Mouse (Mus musculus) embryonic facial prominence, embryonic 11.5 days (tissue): ENCODE measurements at regions not wholly inside any gene's neighbourhood (a gene's known extent, or its start where the extent isn't known, plus 50 kb on each side); places are given as distances from the start of the nearest gene placed in this dataset.

Experiments
- ATAC-seq: fragments of 200-750 bp; cut with Nextera tagmentation; replicated peaks from 2 replicates; pipeline ENCODE4 v1.8.0; 2017; ENCODE audit warnings: low read depth; ENCODE audit not compliant: insufficient number of reproducible peaks, low FRiP score, low TSS enrichment
- DNase-seq: peaks from one replicate; pipeline ENCODE4 v3.0.0-alpha.2; 2015; ENCODE audit warnings: low spot score
- H3K27ac ChIP-seq: fragments of 300-500 bp; sonication (generic); replicated peaks from 2 replicates; pipeline ENCODE4 v1.5.1; 2014; ENCODE audit warnings: mild to moderate bottlenecking, low read depth, low read length, control low read depth
- H3K27me3 ChIP-seq: fragments of 300-500 bp; sonication (generic); 2 replicates; pipeline ENCODE4 v1.6.1; 2014; ENCODE audit warnings: mild to moderate bottlenecking, low read length, moderate library complexity, mixed read lengths; ENCODE audit not compliant: control insufficient read depth, insufficient read depth
- H3K36me3 ChIP-seq: fragments of 300-500 bp; sonication (generic); replicated peaks from 2 replicates; pipeline ENCODE4 v1.6.1; 2014; ENCODE audit warnings: low read depth, mild to moderate bottlenecking, low read length, moderate library complexity, mixed read lengths; ENCODE audit not compliant: control insufficient read depth, insufficient read depth
- H3K4me1 ChIP-seq: fragments of 300-500 bp; sonication (generic); 2 replicates; pipeline ENCODE4 v1.6.1; 2014; ENCODE audit warnings: low read length, mixed read lengths; ENCODE audit not compliant: control insufficient read depth, insufficient read depth
- H3K4me2 ChIP-seq: fragments of 300-500 bp; sonication (generic); 2 replicates; pipeline ENCODE4 v1.6.1; 2014; ENCODE audit warnings: low read depth, mild to moderate bottlenecking, control low read depth, low read length, moderate library complexity
- H3K4me3 ChIP-seq: fragments of 300-500 bp; sonication (generic); 2 replicates; pipeline ENCODE4 v1.5.1; 2014; ENCODE audit warnings: low read depth, low read length, control low read depth
- H3K9ac ChIP-seq: fragments of 300-500 bp; sonication (generic); replicated peaks from 2 replicates; pipeline ENCODE4 v1.6.1; 2014; ENCODE audit warnings: mild to moderate bottlenecking, control low read depth, low read length
- H3K9me3 ChIP-seq: fragments of 300-500 bp; sonication (generic); replicated peaks from 2 replicates; pipeline ENCODE4 v1.6.1; 2016; ENCODE audit warnings: mild to moderate bottlenecking, low read length, inconsistent platforms, mixed read lengths; ENCODE audit not compliant: control insufficient read depth
- WGBS: fragments of 180-500 bp; shearing (Covaris S2); extraction: QIAGEN DNeasy Blood & Tissue Kit; methylation state at CpG from one replicate; pipeline ENCODE4 v1.1.7; 2014; 5-methylcytosine and 5-hydroxymethylcytosine counted together

DNA sequence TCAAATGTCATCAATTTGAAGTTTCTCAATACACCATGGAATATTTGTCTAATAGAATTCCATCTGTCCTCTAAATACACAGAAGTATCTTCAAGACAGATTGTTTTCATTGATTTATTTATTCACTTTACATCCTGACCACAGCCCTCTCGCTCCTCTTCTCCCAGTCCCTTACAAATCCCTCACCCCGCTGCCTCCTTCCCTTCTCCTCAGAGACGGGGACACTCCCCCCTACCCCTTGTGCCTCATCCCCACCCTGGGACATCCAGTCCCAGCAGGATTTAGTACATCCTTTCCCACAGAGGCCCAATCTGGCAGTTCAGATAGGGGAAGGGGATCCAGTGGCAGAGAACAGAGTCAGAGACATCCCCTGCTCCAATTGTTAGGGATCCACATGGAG lies 129.6 kb upstream of the Sgk1 start:
- no peak overlapping the region for H3K27ac ChIP-seq
- ATAC-seq: no peak
- no peak overlapping the region for H3K9ac ChIP-seq
- H3K4me1 ChIP-seq: no peaks in the 10 kb centered on the region
- H3K4me2 ChIP-seq: no peak overlapping the region
- no peak for DNase-seq
- H3K36me3 ChIP-seq: no peaks in the 10 kb centered on the region
- H3K27me3 ChIP-seq: no peaks in the 10 kb centered on the region
- H3K4me3 ChIP-seq: no peak overlapping the region
- 67% methylated on average over 3 of the region's 3 CpGs for WGBS
- H3K9me3 ChIP-seq: no peaks in the 10 kb centered on the region

DNA sequence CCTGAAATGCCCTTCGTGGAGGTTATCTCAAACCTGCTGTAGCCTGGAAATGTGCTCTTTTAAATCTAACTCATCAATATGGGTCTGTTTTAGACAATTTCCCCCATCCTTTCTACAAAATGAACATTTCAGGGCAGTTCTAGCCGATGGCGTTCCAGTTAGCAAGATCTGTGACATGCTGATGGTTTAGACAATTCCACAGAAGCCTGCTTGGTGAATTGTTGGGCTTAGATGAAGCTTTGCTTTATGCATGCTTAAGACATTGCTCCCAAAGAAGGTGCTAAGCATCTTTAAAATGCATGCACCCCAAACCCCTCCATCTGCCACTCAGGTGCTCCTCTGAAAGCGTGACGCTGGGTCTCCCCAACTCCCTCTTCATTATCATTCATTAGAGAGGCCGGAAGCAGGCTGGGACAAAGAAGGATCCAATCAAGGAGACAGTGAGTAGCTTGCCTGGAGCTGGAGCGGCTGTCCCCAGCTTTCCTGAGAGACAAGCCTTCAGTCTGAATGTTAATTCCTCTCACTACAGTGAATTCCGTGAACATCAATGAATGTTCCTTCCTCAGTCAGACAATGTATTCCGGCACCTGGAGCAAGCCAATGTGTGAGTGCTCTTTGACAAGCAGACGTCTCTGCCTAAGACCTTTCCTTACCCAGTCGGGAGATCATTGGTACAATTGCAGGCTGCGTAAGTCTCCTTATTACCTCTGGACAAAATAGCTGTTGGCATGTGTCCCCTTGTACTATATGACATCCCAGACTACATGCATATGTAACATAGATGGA lies 127.0 kb upstream of the Sgk1 start:
- WGBS: 56% methylated on average over 12 of the region's 12 CpGs
- Histone ChIP-seq H3K9ac (no peak overlapping the region), H3K27me3 (no peaks in the 10 kb centered on the region), H3K4me3 (no peak overlapping the region), H3K4me1 (no peaks in the 10 kb centered on the region), H3K36me3 (no peaks in the 10 kb centered on the region), H3K9me3 (no peaks in the 10 kb centered on the region), H3K27ac (no peak overlapping the region), H3K4me2 (no peak overlapping the region)
- ATAC-seq (no peak), DNase-seq (no peak)

DNA sequence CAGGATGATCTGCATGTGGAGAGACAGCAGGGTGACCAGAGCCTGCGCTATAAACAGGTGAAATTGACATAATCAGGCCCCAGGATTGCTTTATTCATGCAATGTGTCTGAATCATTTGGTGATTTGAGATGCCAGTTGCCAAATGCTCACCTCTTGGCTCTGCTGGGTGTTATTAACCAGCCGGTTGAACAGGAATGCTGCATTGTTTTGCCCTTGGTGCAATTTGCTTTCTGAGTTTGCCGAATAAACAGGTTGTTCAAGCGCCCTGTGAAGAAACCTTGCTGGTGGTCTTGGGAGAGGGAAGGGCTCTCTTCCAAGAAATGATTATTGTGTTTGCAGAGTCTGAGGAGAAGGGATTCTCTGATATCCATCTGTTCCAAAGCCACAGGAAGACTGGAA lies 126.3 kb upstream of the Sgk1 start:
- DNase-seq (no peak), ATAC-seq (no peak)
- WGBS: 83% methylated on average over 4 of the region's 4 CpGs
- Histone ChIP-seq H3K9me3 (no peaks in the 10 kb centered on the region), H3K4me3 (no peak overlapping the region), H3K27me3 (no peaks in the 10 kb centered on the region), H3K27ac (no peak overlapping the region), H3K4me1 (no peaks in the 10 kb centered on the region), H3K9ac (no peak overlapping the region), H3K36me3 (no peaks in the 10 kb centered on the region), H3K4me2 (no peak overlapping the region)

DNA sequence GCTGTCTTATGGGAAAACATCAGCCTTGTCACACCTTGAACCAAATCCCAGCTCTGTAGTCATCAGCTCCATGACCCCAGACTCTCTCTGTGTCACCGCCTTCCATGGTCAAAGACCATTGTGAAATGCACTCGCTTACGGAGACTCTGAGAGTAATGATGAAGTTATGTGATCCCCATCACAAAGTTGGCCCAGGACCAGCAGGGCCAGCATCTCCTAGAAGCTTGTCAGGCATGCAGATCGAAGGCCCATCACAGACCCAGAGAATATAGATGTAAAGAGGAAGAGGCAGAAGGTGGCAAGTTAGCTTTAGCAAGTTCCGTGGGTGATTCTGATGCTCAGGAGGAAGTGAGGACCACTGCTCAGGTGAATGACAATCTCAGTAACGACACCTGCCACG lies 125.2 kb upstream of the Sgk1 start:
- Histone ChIP-seq H3K4me2 (no peak overlapping the region), H3K27ac (no peak overlapping the region), H3K27me3 (no peaks in the 10 kb centered on the region), H3K36me3 (no peaks in the 10 kb centered on the region), H3K9me3 (no peaks in the 10 kb centered on the region), H3K4me3 (no peak overlapping the region), H3K9ac (no peak overlapping the region), H3K4me1 (no peaks in the 10 kb centered on the region)
- no peak for DNase-seq
- whole genome bisulfite sequencing: 90% methylated on average over 7 of the region's 7 CpGs
- no peak for ATAC-seq

DNA sequence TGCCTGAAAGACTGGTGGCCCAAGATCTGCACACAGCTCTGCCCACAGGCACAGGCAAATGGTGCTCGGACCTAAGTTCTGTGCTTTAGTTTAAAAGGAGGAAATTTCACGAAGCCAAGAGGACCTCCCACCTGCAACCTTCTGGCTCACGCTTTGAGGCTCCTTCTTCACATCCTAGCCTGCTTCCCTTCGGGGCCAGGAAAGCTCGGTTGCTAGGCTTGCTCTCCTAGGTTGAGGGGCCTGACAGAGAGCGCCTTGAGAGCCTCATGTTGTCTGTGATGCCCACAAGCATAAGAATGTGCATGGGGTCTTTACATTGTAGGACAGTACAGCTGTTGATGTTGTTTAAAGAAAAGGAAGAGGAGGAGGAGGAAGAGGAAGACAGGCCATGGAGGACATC lies 123.9 kb upstream of the Sgk1 start:
- 73% methylated on average over 6 of the region's 6 CpGs for WGBS
- Histone ChIP-seq H3K9me3 (no peaks in the 10 kb centered on the region), H3K4me1 (no peaks in the 10 kb centered on the region), H3K36me3 (no peaks in the 10 kb centered on the region), H3K4me3 (no peak overlapping the region), H3K9ac (no peak overlapping the region), H3K27me3 (no peaks in the 10 kb centered on the region), H3K4me2 (no peak overlapping the region), H3K27ac (no peak overlapping the region)
- ATAC-seq (no peak), DNase-seq (no peak)

DNA sequence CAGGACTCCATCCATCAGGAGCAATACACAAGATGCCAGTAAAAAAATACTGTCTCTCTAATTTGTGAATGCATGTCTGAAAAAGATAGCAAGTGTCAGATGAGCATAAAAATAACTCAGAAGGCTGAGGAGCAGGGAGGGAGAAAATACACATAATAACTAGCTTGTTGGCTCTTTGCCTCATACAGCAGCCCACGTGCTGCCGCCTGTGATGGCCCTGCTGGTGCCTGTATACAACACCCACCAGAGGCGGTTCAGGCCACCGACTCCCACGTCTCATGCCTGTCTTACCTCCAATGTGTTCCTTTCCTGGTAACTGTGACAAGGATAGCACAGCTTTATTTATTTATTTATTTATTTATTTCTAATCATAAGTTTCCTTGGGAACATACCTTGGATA lies 119.5 kb upstream of the Sgk1 start:
- Histone ChIP-seq H3K27ac (no peak overlapping the region), H3K36me3 (no peaks in the 10 kb centered on the region), H3K4me3 (no peak overlapping the region), H3K4me1 (no peaks in the 10 kb centered on the region), H3K27me3 (no peaks in the 10 kb centered on the region), H3K4me2 (no peak overlapping the region), H3K9me3 (no peaks in the 10 kb centered on the region), H3K9ac (no peak overlapping the region)
- 93% methylated on average over 5 of the region's 5 CpGs for WGBS
- DNase-seq (no peak), ATAC-seq (no peak)

DNA sequence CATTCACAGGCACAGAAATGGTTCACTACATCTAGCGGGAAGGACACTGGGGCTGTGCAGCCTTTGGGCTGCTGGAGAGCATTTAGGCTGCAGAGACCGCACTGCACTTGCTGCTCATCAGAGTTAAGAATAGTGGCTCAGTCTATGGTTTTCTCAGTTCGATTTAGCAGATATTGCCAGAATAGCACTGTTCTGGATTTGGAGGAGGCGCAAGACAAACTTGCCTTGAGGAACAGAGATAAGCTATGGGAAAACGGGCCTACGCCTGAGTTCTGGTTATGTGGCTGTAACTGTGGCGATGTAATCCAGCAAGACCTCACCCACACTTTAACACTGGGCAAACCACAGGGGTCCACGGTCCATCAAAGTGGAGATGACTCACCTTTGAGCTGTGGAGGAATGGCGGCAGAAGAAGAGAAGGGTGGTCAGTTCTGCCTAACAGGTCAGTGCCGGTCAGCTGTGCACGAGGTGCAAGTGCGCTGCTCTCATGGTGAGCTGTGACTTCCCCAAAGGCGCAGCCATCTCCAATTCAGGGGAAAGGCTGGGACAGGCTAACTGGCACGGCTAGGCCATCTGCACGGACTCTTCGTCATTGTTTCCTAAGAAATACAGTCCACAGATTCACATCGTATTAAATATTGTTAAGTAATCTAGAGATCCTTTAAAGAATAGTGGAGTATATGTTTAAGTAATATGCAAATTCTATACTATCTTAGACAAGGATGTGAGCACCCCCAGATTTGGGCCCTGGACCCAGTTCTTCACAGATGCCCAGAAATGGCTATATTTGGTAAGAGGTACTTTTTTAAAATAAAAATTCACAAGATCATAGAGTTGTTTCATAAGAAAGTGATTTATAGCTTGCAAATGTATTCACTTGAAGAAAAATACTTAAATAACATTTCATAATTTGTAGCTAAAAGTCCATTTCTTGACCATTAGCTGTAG lies 118.7 kb upstream of the Sgk1 start:
- no peak overlapping the region for H3K4me2 ChIP-seq
- DNase-seq: no peak
- H3K4me1 ChIP-seq: no peaks in the 10 kb centered on the region
- H3K9ac ChIP-seq: no peak overlapping the region
- no peak overlapping the region for H3K27ac ChIP-seq
- H3K4me3 ChIP-seq: no peak overlapping the region
- no peaks in the 10 kb centered on the region for H3K27me3 ChIP-seq
- WGBS: 94% methylated on average over 17 of the region's 17 CpGs
- H3K36me3 ChIP-seq: no peaks in the 10 kb centered on the region
- no peaks in the 10 kb centered on the region for H3K9me3 ChIP-seq
- no peak for ATAC-seq

DNA sequence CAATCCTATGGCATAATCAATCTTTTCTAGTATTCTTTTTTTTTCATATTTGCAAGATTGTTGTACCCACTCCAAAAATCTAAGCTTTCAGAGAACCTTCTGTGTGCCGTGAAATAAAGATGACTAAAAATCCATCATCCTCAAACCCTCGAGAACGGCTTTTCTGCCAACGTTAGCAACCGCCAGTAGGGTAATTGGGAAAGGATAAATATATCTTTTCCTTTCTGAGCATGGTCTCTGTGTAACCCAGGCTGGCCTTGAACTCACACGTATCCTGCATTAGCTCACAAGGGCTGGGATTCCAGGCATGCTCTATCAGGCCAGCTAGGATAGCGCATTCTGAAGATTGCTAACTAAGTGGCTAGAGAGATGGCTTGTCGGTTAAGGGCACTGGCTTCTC lies 117.9 kb upstream of the Sgk1 start:
- H3K9ac ChIP-seq: no peak overlapping the region
- H3K4me2 ChIP-seq: no peak overlapping the region
- ATAC-seq (no peak), DNase-seq (no peak)
- H3K4me1 ChIP-seq: no peaks in the 10 kb centered on the region
- 90% methylated on average over 8 of the region's 8 CpGs for WGBS
- H3K36me3 ChIP-seq: no peaks in the 10 kb centered on the region
- H3K27ac ChIP-seq: no peak overlapping the region
- no peak overlapping the region for H3K4me3 ChIP-seq
- no peaks in the 10 kb centered on the region for H3K27me3 ChIP-seq
- H3K9me3 ChIP-seq: no peaks in the 10 kb centered on the region
